8 mouse cellular contexts compared by ENCODE assay signal in genomic region chr17:33999341-34000149, GRCm38 (mm10). TPM values are rescaled to one million over a fixed set of nuclear protein-coding genes. Genes with fewer than 3 reads are reported as not detected.
DNase-seq lines count a peak whose midpoint lies in the region; ATAC-seq and TF ChIP-seq lines count a peak whose summit lies in the region.

No protein-coding gene starts in this region.

- no peaks in the 10 kb centered on the region for H3K36me3 ChIP-seq in hindbrain, postnatal 0 days (ENCODE audit: insufficient read depth, low read length)
- H3K36me3 ChIP-seq in liver, embryonic 14.5 days (replicated peaks; ENCODE audit: control insufficient read depth, insufficient read depth, low read depth), result no peaks in the 10 kb centered on the region
- no peaks in the 10 kb centered on the region for H3K36me3 ChIP-seq in neural tube, embryonic 15.5 days

- TF ChIP-seq CTCF in hindbrain, postnatal 0 days (IDR thresholded peaks at IDR 0.05; ENCODE audit: low read depth), result no peak
- TF ChIP-seq CTCF in liver, embryonic 14.5 days (IDR thresholded peaks at IDR 0.05; ENCODE audit: low read depth), result no peak

- no peak overlapping the region; the same call in 1 of the 2 replicates for H3K9ac ChIP-seq in hindbrain, postnatal 0 days (replicated peaks; ENCODE audit: low read length)
- peak overlapping the region; percentile 50 for H3K9ac ChIP-seq in liver, embryonic 14.5 days (replicated peaks)
- H3K9ac ChIP-seq in neural tube, embryonic 15.5 days (replicated peaks), result peak overlapping the region; percentile 47

- no peaks in the 10 kb centered on the region; the same call in 1 of the 2 replicates for H3K27me3 ChIP-seq in hindbrain, postnatal 0 days (ENCODE audit: insufficient read depth, low read length)
- H3K27me3 ChIP-seq in liver, embryonic 14.5 days (ENCODE audit: control insufficient read depth, insufficient read depth, low read length), result peaks cover 4% of the 10 kb centered on the region; the same call in 1 of the 2 replicates
- peaks cover 35% of the 10 kb centered on the region for H3K27me3 ChIP-seq in neural tube, embryonic 15.5 days (replicated peaks)

- no peaks in the 10 kb centered on the region for H3K9me3 ChIP-seq in hindbrain, postnatal 0 days (ENCODE audit: low read length)
- no peaks in the 10 kb centered on the region for H3K9me3 ChIP-seq in liver, embryonic 14.5 days (ENCODE audit: control insufficient read depth, low read length)
- no peaks in the 10 kb centered on the region for H3K9me3 ChIP-seq in neural tube, embryonic 15.5 days (replicated peaks)

- H3K4me2 ChIP-seq in hindbrain, postnatal 0 days (ENCODE audit: low read depth, low read length), result peak overlapping the region; percentile 76
- peak overlapping the region; percentile 69 for H3K4me2 ChIP-seq in liver, embryonic 14.5 days (ENCODE audit: low read depth)
- H3K4me2 ChIP-seq in neural tube, embryonic 15.5 days, result peak overlapping the region; percentile 97

- DNase-seq in thymus, adult 18-20 months, result peak; percentile 20 to 25
- no peak for DNase-seq in thymus, postnatal 25 days
- DNase-seq in hindbrain, postnatal 0 days (ENCODE audit: low spot score), result no peak
- no peak for DNase-seq in liver, embryonic 14.5 days (ENCODE audit: low read depth in 3 of 3, low spot score in 3 of 3)
- DNase-seq in c-Kit-positive CD71-positive TER-119-positive erythroid progenitor cells, embryonic 14.5 days (ENCODE audit: low spot score), result no peak
- no peak for DNase-seq in cerebellum, adult 11-12 months

- TF ChIP-seq EP300 in liver, embryonic 14.5 days (IDR thresholded peaks at IDR 0.05; ENCODE audit: low read depth), result no peak

- WGBS in hindbrain, postnatal 0 days, result 2% methylated on average over 81 of the region's 87 CpGs
- WGBS in liver, embryonic 14.5 days (ENCODE audit: insufficient replicate concordance), result 1% methylated on average over 85 of the region's 87 CpGs
- WGBS in neural tube, embryonic 15.5 days, result 2% methylated on average over 86 of the region's 87 CpGs

- ATAC-seq in erythroblast, adult 5-6 weeks (replicated peaks; ENCODE audit: low FRiP score, poor library complexity, severe bottlenecking), result 0 out of 2 replicates have a peak, but pooled peaks have one; percentile 42
- ATAC-seq in hindbrain, postnatal 0 days, result peak; percentile 69
- peak; percentile 51 for ATAC-seq in liver, embryonic 14.5 days (ENCODE audit: insufficient read depth)
- peak; percentile 69; the same call in 1 of the 2 replicates for ATAC-seq in neural tube, embryonic 15.5 days (ENCODE audit: low FRiP score)

- H3K4me3 ChIP-seq in hindbrain, postnatal 0 days (ENCODE audit: low read length), result peak overlapping the region; percentile 45
- H3K4me3 ChIP-seq in liver, embryonic 14.5 days (ENCODE audit: insufficient read depth in 1 of 2, low read depth in 2 of 2, low read length in 2 of 2), result peak overlapping the region; percentile 58 to 65
- peak overlapping the region; percentile 53 for H3K4me3 ChIP-seq in neural tube, embryonic 15.5 days (replicated peaks)

- no peaks in the 10 kb centered on the region for H3K4me1 ChIP-seq in hindbrain, postnatal 0 days (ENCODE audit: insufficient read depth, low read length)
- H3K4me1 ChIP-seq in liver, embryonic 14.5 days (replicated peaks; ENCODE audit: control insufficient read depth in 2 of 2, insufficient read depth in 2 of 2, low read length in 1 of 2), result no peaks in the 10 kb centered on the region
- peaks cover 14% of the 10 kb centered on the region for H3K4me1 ChIP-seq in neural tube, embryonic 15.5 days

- no peak overlapping the region for H3K27ac ChIP-seq in hindbrain, postnatal 0 days
- H3K27ac ChIP-seq in liver, embryonic 14.5 days, result no peak overlapping the region
- H3K27ac ChIP-seq in neural tube, embryonic 15.5 days (replicated peaks), result no peak overlapping the region

RNA-seq across cellular contexts. Expression of gene H2-K1, which starts 0.6 kb away (rescaled TPM):
- 177 and 273 TPM in 2 replicates for total RNA-seq in erythroblast, adult 5-6 weeks (2015; ENCODE audit: low replicate concordance)
- 97.6 and 121 TPM in 2 replicates for total RNA-seq in erythroblast, adult 5-6 weeks (2017; ENCODE audit: low replicate concordance)
- total RNA-seq in hindbrain, postnatal 0 days (2014; rRNA removed), result 21.6 and 33.2 TPM in 2 replicates
- polyA plus RNA-seq in hindbrain, postnatal 0 days (2015; fragmentation: Nextera tagmentation; extraction: Ambion mirVana), result 23.9 and 26.2 TPM in 2 replicates
- polyA plus RNA-seq in liver, embryonic 14.5 days (2012; rRNA removed), result 124 and 137 TPM in 2 replicates
- polyA plus RNA-seq in liver, embryonic 14.5 days (2014; fragmentation: Nextera tagmentation; extraction: Ambion mirVana), result 107 and 108 TPM in 2 replicates
- polyA plus RNA-seq in neural tube, embryonic 15.5 days (2015; fragmentation: Nextera tagmentation; extraction: Ambion mirVana), result 19.8 and 88.0 TPM in 2 replicates

RNA-seq across cellular contexts. Expression of gene Ring1, which starts 24.9 kb away (rescaled TPM):
- total RNA-seq in erythroblast, adult 5-6 weeks (2015; ENCODE audit: low replicate concordance), result 1.9 and 9.2 TPM in 2 replicates
- total RNA-seq in erythroblast, adult 5-6 weeks (2017; ENCODE audit: low replicate concordance), result 2.0 and 2.8 TPM in 2 replicates
- 19.1 and 22.1 TPM in 2 replicates for total RNA-seq in hindbrain, postnatal 0 days (2014; rRNA removed)
- polyA plus RNA-seq in hindbrain, postnatal 0 days (2015; fragmentation: Nextera tagmentation; extraction: Ambion mirVana), result 19.2 and 20.0 TPM in 2 replicates
- 7.6 and 9.7 TPM in 2 replicates for polyA plus RNA-seq in liver, embryonic 14.5 days (2012; rRNA removed)
- polyA plus RNA-seq in liver, embryonic 14.5 days (2014; fragmentation: Nextera tagmentation; extraction: Ambion mirVana), result 1.2 and 1.7 TPM in 2 replicates
- 21.9 and 24.4 TPM in 2 replicates for polyA plus RNA-seq in neural tube, embryonic 15.5 days (2015; fragmentation: Nextera tagmentation; extraction: Ambion mirVana)

RNA-seq across cellular contexts. Expression of gene H2-Ke6, which starts 28.3 kb away (rescaled TPM):
- 26.5 and 50.7 TPM in 2 replicates for total RNA-seq in erythroblast, adult 5-6 weeks (2015; ENCODE audit: low replicate concordance)
- total RNA-seq in erythroblast, adult 5-6 weeks (2017; ENCODE audit: low replicate concordance), result 15.0 and 17.8 TPM in 2 replicates
- total RNA-seq in hindbrain, postnatal 0 days (2014; rRNA removed), result 78.3 and 87.4 TPM in 2 replicates
- 74.9 and 78.9 TPM in 2 replicates for polyA plus RNA-seq in hindbrain, postnatal 0 days (2015; fragmentation: Nextera tagmentation; extraction: Ambion mirVana)
- polyA plus RNA-seq in liver, embryonic 14.5 days (2012; rRNA removed), result 30.6 and 32.8 TPM in 2 replicates
- 22.3 and 24.9 TPM in 2 replicates for polyA plus RNA-seq in liver, embryonic 14.5 days (2014; fragmentation: Nextera tagmentation; extraction: Ambion mirVana)
- polyA plus RNA-seq in neural tube, embryonic 15.5 days (2015; fragmentation: Nextera tagmentation; extraction: Ambion mirVana), result 68.4 and 71.4 TPM in 2 replicates

RNA-seq across cellular contexts. Expression of gene Slc39a7, which starts 31.9 kb away (rescaled TPM):
- not detected in 2 replicates for total RNA-seq in erythroblast, adult 5-6 weeks (2015; ENCODE audit: low replicate concordance)
- total RNA-seq in erythroblast, adult 5-6 weeks (2017; ENCODE audit: low replicate concordance), result 11.5 and 16.6 TPM in 2 replicates
- 188 and 250 TPM in 2 replicates for total RNA-seq in hindbrain, postnatal 0 days (2014; rRNA removed)
- polyA plus RNA-seq in hindbrain, postnatal 0 days (2015; fragmentation: Nextera tagmentation; extraction: Ambion mirVana), result 148 and 150 TPM in 2 replicates
- 27.0 and 28.1 TPM in 2 replicates for polyA plus RNA-seq in liver, embryonic 14.5 days (2012; rRNA removed)
- 25.1 and 26.5 TPM in 2 replicates for polyA plus RNA-seq in liver, embryonic 14.5 days (2014; fragmentation: Nextera tagmentation; extraction: Ambion mirVana)
- 167 and 170 TPM in 2 replicates for polyA plus RNA-seq in neural tube, embryonic 15.5 days (2015; fragmentation: Nextera tagmentation; extraction: Ambion mirVana)

RNA-seq across cellular contexts. Expression of gene Rxrb, which starts 32.1 kb away (rescaled TPM):
- total RNA-seq in erythroblast, adult 5-6 weeks (2015; ENCODE audit: low replicate concordance), result 7.1 and 8.3 TPM in 2 replicates
- 10.7 and 12.0 TPM in 2 replicates for total RNA-seq in erythroblast, adult 5-6 weeks (2017; ENCODE audit: low replicate concordance)
- 51.5 and 64.8 TPM in 2 replicates for total RNA-seq in hindbrain, postnatal 0 days (2014; rRNA removed)
- 48.7 and 49.2 TPM in 2 replicates for polyA plus RNA-seq in hindbrain, postnatal 0 days (2015; fragmentation: Nextera tagmentation; extraction: Ambion mirVana)
- 15.2 and 16.5 TPM in 2 replicates for polyA plus RNA-seq in liver, embryonic 14.5 days (2012; rRNA removed)
- polyA plus RNA-seq in liver, embryonic 14.5 days (2014; fragmentation: Nextera tagmentation; extraction: Ambion mirVana), result 6.0 and 7.2 TPM in 2 replicates
- 54.4 and 57.7 TPM in 2 replicates for polyA plus RNA-seq in neural tube, embryonic 15.5 days (2015; fragmentation: Nextera tagmentation; extraction: Ambion mirVana)

Comparison
In these comparisons a context has a peak if more than half of its experiments do, and no peak if none do; other contexts are left out.
1. DNase-seq: peak in thymus, adult 18-20 months (2 of 2); none in thymus, postnatal 25 days (single experiment), hindbrain, postnatal 0 days (single experiment), liver, embryonic 14.5 days (0 of 3), c-Kit-positive CD71-positive TER-119-positive erythroid progenitor cells, embryonic 14.5 days (single experiment) and cerebellum, adult 11-12 months (single experiment).
2. Peak in every context shown above with its lines, with median percentiles within 50 percentile points of each other: ATAC-seq, H3K4me2 ChIP-seq and H3K4me3 ChIP-seq.